Mouse (Mus musculus): ENCODE measurements around the gene Mkrn1. TPM values are rescaled to one million over a fixed set of nuclear protein-coding genes. Genes with fewer than 3 reads are reported as not detected.
A peak's percentile ranks its signal among the peaks of the same experiment; 100 is the strongest.

Mkrn1 gene
- 171 and 175 TPM in 2 replicates for polyA plus RNA-seq (2015; fragmentation: Nextera tagmentation; extraction: Ambion mirVana)

GRCm38 (mm10) chr6:39419851-39420721, at the start of gene Mkrn1:
Mkrn1 (minus strand) TSS chr6:39420462.
- H3K27ac ChIP-seq: peak within 1 kb of the TSS; percentile 93
- H3K9ac ChIP-seq: peak within 1 kb of the TSS; percentile 94
- WGBS: 0% methylated on average over 63 of the region's 82 CpGs
- no peaks in the 10 kb centered on the region for H3K36me3 ChIP-seq (ENCODE audit: poor library complexity, severe bottlenecking)
- H3K9me3 ChIP-seq (replicated peaks): no peaks in the 10 kb centered on the region
- peak within 1 kb of the TSS; percentile 73 for H3K4me2 ChIP-seq
- H3K4me3 ChIP-seq: peak within 1 kb of the TSS; percentile 77
- no peaks in the 10 kb centered on the region for H3K27me3 ChIP-seq
- peak; percentile 96 for ATAC-seq
- peaks cover 16% of the 10 kb centered on the region for H3K4me1 ChIP-seq

GRCm38 (mm10) chr6:39469427-39469826, 49.2 kb upstream of the Mkrn1 start:
- 92% methylated on average over 5 of the region's 5 CpGs for WGBS
- Histone ChIP-seq H3K9ac (no peak overlapping the region), H3K36me3 (ENCODE audit: poor library complexity, severe bottlenecking) (peaks cover 64% of the 10 kb centered on the region), H3K4me1 (no peaks in the 10 kb centered on the region), H3K27me3 (no peaks in the 10 kb centered on the region), H3K27ac (no peak overlapping the region), H3K4me2 (no peak overlapping the region), H3K9me3 (replicated peaks) (no peaks in the 10 kb centered on the region), H3K4me3 (no peak overlapping the region)
- ATAC-seq: no peak

DNA sequence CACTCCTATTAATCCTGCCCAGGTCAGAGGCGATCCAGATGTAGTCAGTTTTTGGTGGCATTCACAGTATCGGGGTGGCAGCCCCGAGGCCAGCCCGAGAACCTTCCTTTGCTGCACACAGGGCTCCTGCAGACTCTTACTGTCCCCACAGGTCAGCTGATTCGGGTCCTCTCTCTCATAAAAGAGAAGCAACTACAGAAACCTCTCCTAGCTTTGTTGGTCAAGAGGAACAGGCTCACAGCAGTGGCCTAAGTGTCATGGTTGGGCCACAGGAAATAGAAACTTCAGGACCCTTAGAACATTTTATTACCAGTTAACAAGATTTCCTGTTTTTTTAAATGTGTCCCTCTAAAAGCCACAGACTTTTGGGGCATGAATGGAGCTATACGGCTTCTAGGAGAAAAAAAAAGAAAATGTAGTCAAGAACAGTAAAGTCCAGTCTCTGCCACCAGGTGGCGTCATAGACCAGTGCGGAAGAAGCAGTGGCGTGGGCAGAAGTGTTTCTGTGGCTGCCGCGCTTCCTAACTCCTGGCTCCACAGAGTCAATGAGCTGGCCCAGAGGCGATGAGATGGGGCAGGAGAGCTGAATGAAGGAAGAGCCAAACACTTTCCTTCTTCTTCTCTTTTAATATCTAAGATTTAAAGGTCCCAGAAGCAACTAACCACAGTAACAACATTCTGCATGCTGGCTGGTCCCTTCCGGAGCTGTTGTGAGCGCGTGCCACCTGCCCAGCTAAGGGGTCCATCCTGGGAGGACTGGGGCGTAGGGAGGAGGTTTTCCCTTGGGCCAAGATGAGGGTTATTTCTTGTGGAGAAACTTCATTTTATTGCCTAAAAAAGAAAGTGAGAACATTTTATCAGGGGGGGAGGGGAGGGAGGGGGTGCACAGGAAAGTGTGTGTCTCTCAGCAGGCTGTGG, 42.6 kb upstream of the Mkrn1 start:
- Histone ChIP-seq H3K9me3 (replicated peaks) (no peaks in the 10 kb centered on the region), H3K9ac (no peak overlapping the region), H3K4me1 (no peaks in the 10 kb centered on the region), H3K4me3 (no peak overlapping the region), H3K36me3 (ENCODE audit: poor library complexity, severe bottlenecking) (peaks cover 41% of the 10 kb centered on the region), H3K27me3 (no peaks in the 10 kb centered on the region), H3K4me2 (no peak overlapping the region), H3K27ac (no peak overlapping the region)
- ATAC-seq: peak; percentile 81
- 54% methylated on average over 16 of the region's 16 CpGs for WGBS

- Histone ChIP-seq H3K9ac (no peak overlapping the region), H3K4me1 (no peaks in the 10 kb centered on the region), H3K4me2 (no peak overlapping the region), H3K36me3 (ENCODE audit: poor library complexity, severe bottlenecking) (peaks cover 22% of the 10 kb centered on the region), H3K27me3 (no peaks in the 10 kb centered on the region), H3K9me3 (replicated peaks) (no peaks in the 10 kb centered on the region), H3K4me3 (no peak overlapping the region), H3K27ac (no peak overlapping the region)
- no peak for ATAC-seq
- WGBS: 94% methylated on average over 11 of the region's 11 CpGs
Measured at GRCm38 (mm10) chr6:39460040-39460439, 39.8 kb upstream of the Mkrn1 start.

- no peak overlapping the region for H3K9ac ChIP-seq
- no peaks in the 10 kb centered on the region for H3K27me3 ChIP-seq
- ATAC-seq: no peak
- WGBS: 81% methylated on average over 8 of the region's 8 CpGs
- no peaks in the 10 kb centered on the region for H3K4me1 ChIP-seq
- no peak overlapping the region for H3K27ac ChIP-seq
- H3K4me3 ChIP-seq: no peak overlapping the region
- H3K4me2 ChIP-seq: no peak overlapping the region
- H3K36me3 ChIP-seq (ENCODE audit: poor library complexity, severe bottlenecking): peaks cover 7% of the 10 kb centered on the region
- H3K9me3 ChIP-seq (replicated peaks): no peaks in the 10 kb centered on the region
Measured at GRCm38 (mm10) chr6:39455339-39456160, 35.3 kb upstream of the Mkrn1 start.

DNA sequence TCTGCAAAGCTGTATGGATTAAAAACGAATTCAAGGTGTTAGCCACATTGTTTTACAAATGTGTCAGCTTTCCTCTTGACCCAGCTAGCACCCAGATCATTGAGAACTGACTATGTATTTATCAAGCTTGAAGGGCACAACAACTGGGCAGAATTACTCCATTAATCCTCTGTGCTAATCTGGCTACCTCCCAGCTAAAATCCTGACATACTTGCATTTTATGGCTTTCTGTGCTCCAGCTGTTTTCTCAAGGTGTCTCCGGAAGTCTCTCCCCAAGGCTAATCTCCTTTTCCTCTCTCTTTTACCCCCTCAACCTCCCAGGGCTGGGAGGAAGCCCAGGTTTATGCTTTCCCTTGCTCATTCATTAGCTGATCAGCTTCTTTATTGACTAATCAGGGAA, 34.4 kb upstream of the Mkrn1 start:
- Histone ChIP-seq H3K9me3 (replicated peaks) (no peaks in the 10 kb centered on the region), H3K4me1 (no peaks in the 10 kb centered on the region), H3K9ac (no peak overlapping the region), H3K4me3 (no peak overlapping the region), H3K36me3 (ENCODE audit: poor library complexity, severe bottlenecking) (no peaks in the 10 kb centered on the region), H3K27ac (no peak overlapping the region), H3K27me3 (no peaks in the 10 kb centered on the region), H3K4me2 (no peak overlapping the region)
- ATAC-seq: no peak
- WGBS: 65% methylated on average over 2 of the region's 2 CpGs

DNA sequence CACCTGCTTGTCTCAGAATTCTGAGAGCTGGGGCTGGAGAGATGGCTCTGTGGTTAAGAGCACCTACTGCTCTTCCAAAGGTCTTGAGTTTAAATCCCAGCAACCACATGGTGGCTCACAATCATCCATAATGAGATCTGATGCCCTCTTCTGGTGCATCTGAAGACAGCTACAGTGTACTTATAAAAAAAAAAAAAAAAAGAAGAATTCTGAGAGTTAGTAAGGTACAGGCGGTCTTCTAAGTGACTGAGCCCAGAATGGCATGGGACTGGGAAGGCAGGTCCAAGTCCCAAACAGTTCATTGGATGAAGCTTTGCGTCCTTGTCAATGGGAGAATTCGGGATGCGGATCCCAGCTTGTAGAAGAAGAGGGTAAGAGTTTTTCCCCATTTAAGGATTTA, 33.3 kb upstream of the Mkrn1 start:
- Histone ChIP-seq H3K4me2 (no peak overlapping the region), H3K9ac (no peak overlapping the region), H3K4me1 (no peaks in the 10 kb centered on the region), H3K27me3 (no peaks in the 10 kb centered on the region), H3K9me3 (replicated peaks) (no peaks in the 10 kb centered on the region), H3K36me3 (ENCODE audit: poor library complexity, severe bottlenecking) (no peaks in the 10 kb centered on the region), H3K4me3 (no peak overlapping the region), H3K27ac (no peak overlapping the region)
- 92% methylated on average over 4 of the region's 4 CpGs for WGBS
- no peak for ATAC-seq

DNA sequence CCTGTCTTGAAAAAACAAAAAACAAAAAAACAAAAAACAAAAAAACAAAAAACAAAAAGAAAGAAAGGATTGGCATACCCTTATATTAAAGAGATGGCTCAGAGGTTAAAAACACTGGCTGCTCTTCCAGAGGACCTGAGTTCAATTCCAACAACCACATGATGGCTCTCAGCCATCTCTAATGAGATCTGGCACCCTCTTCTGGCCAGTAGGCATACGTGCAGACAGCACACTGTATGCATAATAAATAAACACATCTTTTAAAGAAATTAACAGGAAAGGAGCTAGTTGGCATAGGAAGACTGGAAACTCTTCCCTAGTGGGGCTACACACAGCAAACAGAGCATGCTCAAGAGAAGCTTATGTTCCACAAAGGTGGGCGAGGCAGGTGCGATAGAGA, 30.8 kb upstream of the Mkrn1 start:
- H3K4me2 ChIP-seq: no peak overlapping the region
- H3K9me3 ChIP-seq (replicated peaks): no peaks in the 10 kb centered on the region
- no peak overlapping the region for H3K27ac ChIP-seq
- 78% methylated on average over 3 of the region's 3 CpGs for WGBS
- no peaks in the 10 kb centered on the region for H3K4me1 ChIP-seq
- H3K27me3 ChIP-seq: no peaks in the 10 kb centered on the region
- no peak for ATAC-seq
- no peak overlapping the region for H3K4me3 ChIP-seq
- no peaks in the 10 kb centered on the region for H3K36me3 ChIP-seq (ENCODE audit: poor library complexity, severe bottlenecking)
- no peak overlapping the region for H3K9ac ChIP-seq

DNA sequence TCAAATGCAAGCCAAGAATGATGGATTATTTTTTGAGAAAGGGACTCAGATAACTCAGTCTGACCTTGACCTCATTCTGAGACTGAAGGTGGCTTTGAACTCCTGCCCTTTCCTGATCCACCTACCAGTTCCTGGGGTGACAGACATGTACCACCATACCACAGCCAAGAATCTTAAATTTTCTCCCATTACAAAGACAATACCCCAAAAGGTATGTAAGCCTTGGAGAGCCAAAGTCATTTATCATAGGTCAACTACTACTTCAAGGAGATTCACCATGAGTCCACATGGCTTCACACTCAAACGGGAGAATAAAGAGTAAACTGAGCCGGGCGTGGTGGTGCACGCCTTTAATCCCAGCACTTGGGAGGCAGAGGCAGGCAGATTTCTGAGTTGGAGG, 30.3 kb upstream of the Mkrn1 start:
- Histone ChIP-seq H3K27ac (no peak overlapping the region), H3K4me1 (no peaks in the 10 kb centered on the region), H3K36me3 (ENCODE audit: poor library complexity, severe bottlenecking) (no peaks in the 10 kb centered on the region), H3K27me3 (no peaks in the 10 kb centered on the region), H3K4me2 (no peak overlapping the region), H3K4me3 (no peak overlapping the region), H3K9me3 (replicated peaks) (no peaks in the 10 kb centered on the region), H3K9ac (no peak overlapping the region)
- WGBS: 93% methylated on average over 4 of the region's 4 CpGs
- ATAC-seq: no peak

- no peak for ATAC-seq
- H3K27ac ChIP-seq: no peak overlapping the region
- WGBS: 57% methylated on average over 4 of the region's 4 CpGs
Measured at GRCm38 (mm10) chr6:39447429-39448185, 27.3 kb upstream of the Mkrn1 start.

More at GRCm38 (mm10) chr6:39447429-39448185, 27.3 kb upstream of the Mkrn1 start:
- no peaks in the 10 kb centered on the region for H3K27me3 ChIP-seq
- no peaks in the 10 kb centered on the region for H3K36me3 ChIP-seq (ENCODE audit: poor library complexity, severe bottlenecking)
- H3K9ac ChIP-seq: no peak overlapping the region
- no peaks in the 10 kb centered on the region for H3K9me3 ChIP-seq (replicated peaks)
- no peak overlapping the region for H3K4me2 ChIP-seq
- no peak overlapping the region for H3K4me3 ChIP-seq
- no peaks in the 10 kb centered on the region for H3K4me1 ChIP-seq
